Mouse (Mus musculus) stomach, embryonic 15.5 days (tissue): ENCODE results near the gene Lcmt1. TPM values are rescaled to one million over a fixed set of nuclear protein-coding genes. Genes with fewer than 3 reads are reported as not detected.

ENCODE experiments used
- ATAC-seq: fragments of 200-750 bp; cut with Nextera tagmentation; 2 replicates; pipeline ENCODE4 v1.8.0; 2017; ENCODE audit warnings: low read depth, moderate number of reproducible peaks, moderate TSS enrichment; ENCODE audit not compliant: insufficient read depth, low FRiP score
- H3K27ac ChIP-seq: fragments of 300-500 bp; sonication (generic); 2 replicates; pipeline ENCODE4 v1.5.1; 2015; ENCODE audit warnings: mild to moderate bottlenecking, inconsistent platforms
- H3K27me3 ChIP-seq: fragments of 300-500 bp; sonication (generic); replicated peaks from 2 replicates; pipeline ENCODE4 v1.6.1; 2015; ENCODE audit warnings: inconsistent platforms
- H3K36me3 ChIP-seq: fragments of 300-500 bp; sonication (generic); 2 replicates; pipeline ENCODE4 v1.6.1; 2015; ENCODE audit warnings: inconsistent platforms
- H3K4me1 ChIP-seq: fragments of 300-500 bp; sonication (generic); 2 replicates; pipeline ENCODE4 v1.6.1; 2015; ENCODE audit warnings: inconsistent platforms
- H3K4me2 ChIP-seq: fragments of 300-500 bp; sonication (generic); 2 replicates; pipeline ENCODE4 v1.6.1; 2015; ENCODE audit warnings: mild to moderate bottlenecking, inconsistent platforms
- H3K4me3 ChIP-seq: fragments of 300-500 bp; sonication (generic); replicated peaks from 2 replicates; pipeline ENCODE4 v1.5.1; 2015; ENCODE audit warnings: inconsistent platforms
- H3K9ac ChIP-seq: fragments of 300-500 bp; sonication (generic); 2 replicates; pipeline ENCODE4 v1.6.1; 2015; ENCODE audit warnings: inconsistent platforms
- H3K9me3 ChIP-seq: fragments of 300-500 bp; sonication (generic); 2 replicates; pipeline ENCODE4 v1.6.1; 2016; ENCODE audit warnings: inconsistent platforms
- WGBS: fragments of 180-500 bp; shearing (Covaris S2); methylation state at CpG from one replicate; pipeline ENCODE4 v1.1.7; 2015; 5-methylcytosine and 5-hydroxymethylcytosine counted together
- polyA plus RNA-seq: library from polyadenylated mRNA; unstranded; fragments of >200 nt; fragmentation: Nextera tagmentation; extraction: Ambion mirVana; gene quantifications from 2 replicates; pipeline ENCODE4 v1.2.1, GENCODE M21; 2015

Gene Lcmt1
- polyA plus RNA-seq, 1 experiment from 2014 or later, result 43.3 TPM

DNA sequence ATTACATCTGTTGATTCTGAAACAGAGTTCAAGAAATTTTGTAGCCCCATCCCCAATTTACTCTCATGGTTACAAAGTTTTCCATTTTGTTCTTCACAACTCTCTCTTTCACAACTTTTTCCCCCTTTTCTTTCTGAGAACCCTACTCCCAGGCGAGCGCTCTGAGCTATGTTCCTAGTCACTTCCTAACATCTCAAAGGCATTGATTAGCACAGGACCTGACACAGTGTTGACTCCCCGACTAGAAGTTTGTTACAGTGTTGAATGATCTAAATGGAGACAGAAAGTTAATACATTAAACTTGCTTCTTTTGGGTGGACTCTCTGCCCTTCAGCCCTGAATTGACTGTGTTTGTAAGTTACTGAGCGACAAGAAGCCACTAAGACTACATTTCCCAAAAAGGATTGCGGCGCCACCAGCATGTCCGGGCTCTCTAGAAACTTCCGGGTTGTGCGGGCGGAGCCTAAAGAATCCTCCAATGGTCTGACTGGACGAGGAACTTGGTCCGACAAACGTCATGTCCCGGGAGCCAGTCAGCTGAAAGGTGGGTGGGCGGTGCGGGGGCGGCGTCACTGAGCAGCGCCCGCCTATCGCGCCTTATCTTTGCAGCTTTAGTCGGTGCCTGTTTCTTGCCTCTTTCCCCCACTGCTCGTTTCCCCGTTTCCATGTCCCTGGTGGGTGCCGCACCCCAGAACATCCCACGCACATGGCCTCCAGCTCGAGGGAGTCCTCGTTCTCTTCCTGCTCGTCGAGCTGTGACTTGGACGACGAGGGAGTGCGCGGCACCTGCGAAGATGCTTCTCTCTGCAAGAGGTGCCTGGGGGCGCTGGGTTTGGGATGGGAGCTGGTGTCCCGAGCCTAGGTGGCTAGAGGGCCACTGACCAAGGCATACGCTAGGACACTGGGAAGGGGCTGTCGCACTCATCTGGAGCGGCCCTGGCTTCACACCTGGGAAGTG, 8.1 kb downstream of the Lcmt1 start:
- peak overlapping the region; percentile 76 for H3K9ac ChIP-seq
- peak overlapping the region; percentile 55; the same call in 1 of the 2 replicates for H3K27ac ChIP-seq
- ATAC-seq, result peak; percentile 100
- H3K27me3 ChIP-seq, result no peaks in the 10 kb centered on the region
- peak overlapping the region; percentile 74 for H3K4me3 ChIP-seq
- no peaks in the 10 kb centered on the region for H3K9me3 ChIP-seq
- peak overlapping the region; percentile 88 for H3K4me2 ChIP-seq
- 4% methylated on average over 41 of the region's 41 CpGs for WGBS
- no peaks in the 10 kb centered on the region for H3K36me3 ChIP-seq
- peaks cover 13% of the 10 kb centered on the region; the same call in 1 of the 2 replicates for H3K4me1 ChIP-seq

DNA sequence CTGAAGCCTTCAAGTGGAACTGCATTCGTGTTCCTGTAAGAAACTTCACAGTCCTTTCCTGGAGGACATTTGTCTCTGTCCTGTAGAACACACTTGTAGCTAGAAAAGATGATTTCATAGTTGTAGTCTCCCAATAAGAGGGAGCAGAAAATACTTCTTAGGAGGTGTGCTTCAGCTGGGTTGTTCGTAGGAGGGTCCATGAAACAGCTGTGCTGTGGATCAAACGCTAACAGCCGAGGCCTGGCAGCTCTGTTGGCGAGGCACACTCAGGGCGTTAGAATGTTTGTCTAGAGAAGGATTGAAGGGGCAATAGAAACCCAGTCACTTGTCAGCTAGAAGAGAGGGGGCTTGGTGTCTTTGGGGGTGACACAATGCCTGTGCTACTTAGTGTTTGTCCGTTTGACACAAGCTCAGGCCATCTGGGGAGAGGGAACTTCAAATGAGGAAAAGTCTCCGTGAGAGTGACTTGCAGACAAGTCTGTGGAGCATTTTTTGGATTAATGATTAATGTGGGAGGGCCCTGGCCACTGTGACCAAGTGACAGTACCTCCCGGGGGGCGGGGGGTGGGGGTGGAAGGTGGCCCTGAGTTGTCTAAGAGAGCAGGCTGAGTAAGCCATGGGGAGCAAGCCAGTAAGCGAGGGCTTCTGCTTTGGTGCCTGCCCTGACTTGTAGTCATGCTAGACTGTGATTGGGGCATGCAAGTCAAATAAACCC, 16.3 kb downstream of the Lcmt1 start:
- 57% methylated on average over 11 of the region's 11 CpGs for WGBS
- H3K36me3 ChIP-seq, result no peaks in the 10 kb centered on the region
- H3K27me3 ChIP-seq, result no peaks in the 10 kb centered on the region
- no peaks in the 10 kb centered on the region for H3K9me3 ChIP-seq
- H3K4me3 ChIP-seq, result no peak overlapping the region
- H3K27ac ChIP-seq, result peak overlapping the region; percentile 73
- H3K4me2 ChIP-seq, result no peak overlapping the region; the same call in 1 of the 2 replicates
- 0 out of 2 replicates have a peak, but pooled peaks cover 2% of the 10 kb centered on the region for H3K4me1 ChIP-seq
- H3K9ac ChIP-seq, result no peak overlapping the region
- ATAC-seq, result peak; percentile 66; the same call in 1 of the 2 replicates

DNA sequence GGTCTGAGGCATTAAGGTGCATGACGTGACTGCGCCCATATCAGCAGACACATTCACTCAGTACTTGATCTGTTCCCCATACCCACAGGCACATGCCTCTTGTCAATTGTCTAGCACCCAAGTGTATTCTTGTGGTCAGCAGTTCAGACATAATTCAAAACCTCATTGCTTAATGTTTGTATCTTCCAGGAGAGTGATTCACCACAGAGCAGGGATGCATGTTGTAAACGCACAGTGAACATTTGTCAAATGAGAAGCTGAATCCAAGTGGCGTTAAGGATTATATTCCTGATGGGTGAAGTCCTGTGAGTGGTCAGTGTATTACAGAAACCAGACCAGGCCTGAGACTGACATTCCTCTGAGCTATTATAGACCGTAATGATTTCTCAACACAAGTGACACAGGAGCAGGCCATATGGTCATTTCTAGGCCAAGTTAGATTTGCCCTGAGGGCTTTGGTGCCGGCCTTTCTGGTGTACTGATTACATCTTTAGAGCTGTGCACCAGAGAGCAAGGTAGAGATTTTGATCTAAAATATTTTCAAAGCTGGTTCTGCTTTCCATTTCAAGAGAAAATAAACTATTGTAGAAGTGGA, 20.2 kb downstream of the Lcmt1 start:
- H3K27ac ChIP-seq, result no peak overlapping the region

DNA sequence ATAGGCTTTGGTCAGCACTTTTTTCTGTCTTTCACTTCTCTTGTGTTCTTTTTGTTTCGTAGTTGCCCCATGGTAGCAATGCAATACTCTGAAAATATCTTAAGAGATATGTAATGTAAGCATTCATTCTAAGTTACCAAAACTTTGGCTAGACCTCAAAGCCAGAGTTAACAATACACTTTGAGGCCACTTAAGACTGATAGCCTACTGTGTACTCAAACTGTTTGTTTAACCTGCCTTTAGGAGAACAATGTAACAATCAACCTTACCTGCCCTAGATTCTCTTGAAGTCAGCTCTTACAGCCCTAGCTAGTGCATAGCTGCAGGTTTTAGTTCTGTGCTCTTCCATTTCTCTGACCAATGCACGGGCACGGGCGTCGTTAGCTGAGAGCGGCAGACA, 24.7 kb downstream of the Lcmt1 start:
- Histone ChIP-seq H3K4me2 (no peak overlapping the region), H3K4me3 (no peak overlapping the region), H3K4me1 (no peaks in the 10 kb centered on the region), H3K36me3 (no peaks in the 10 kb centered on the region), H3K9me3 (no peaks in the 10 kb centered on the region), H3K27ac (no peak overlapping the region), H3K27me3 (no peaks in the 10 kb centered on the region), H3K9ac (no peak overlapping the region)
- peak; percentile 80 for ATAC-seq
- WGBS, result 65% methylated on average over 6 of the region's 6 CpGs

More for the DNA sequence above, 20.2 kb downstream of the Lcmt1 start:
- H3K9ac ChIP-seq, result no peak overlapping the region
- 65% methylated on average over 6 of the region's 6 CpGs for whole genome bisulfite sequencing
- no peaks in the 10 kb centered on the region for H3K36me3 ChIP-seq
- H3K4me2 ChIP-seq, result no peak overlapping the region
- H3K4me1 ChIP-seq, result 0 out of 2 replicates have a peak, but pooled peaks cover 2% of the 10 kb centered on the region
- H3K4me3 ChIP-seq, result no peak overlapping the region
- H3K27me3 ChIP-seq, result no peaks in the 10 kb centered on the region
- no peaks in the 10 kb centered on the region for H3K9me3 ChIP-seq
- ATAC-seq, result no peak

DNA sequence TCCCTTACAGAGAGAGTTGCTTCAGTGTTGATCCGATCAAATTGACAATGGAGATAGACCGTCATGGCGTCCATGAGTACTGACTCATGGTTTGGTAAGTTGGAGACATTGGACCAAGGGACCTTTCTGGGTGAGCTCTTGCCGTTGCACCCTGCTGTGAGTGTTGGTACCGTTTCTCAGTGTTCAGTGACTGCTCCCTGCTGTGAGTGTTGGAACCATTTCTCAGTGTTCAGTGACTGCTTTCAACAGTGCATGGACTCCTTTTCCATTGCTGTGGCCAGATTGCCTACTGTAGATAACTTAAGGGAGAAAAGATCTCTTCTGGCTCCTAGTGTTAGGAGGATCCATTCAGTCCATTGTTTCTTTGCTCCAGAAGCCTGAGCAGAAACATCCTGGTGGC, 27.3 kb downstream of the Lcmt1 start:
- H3K9me3 ChIP-seq, result no peaks in the 10 kb centered on the region
- no peak overlapping the region for H3K4me2 ChIP-seq
- H3K9ac ChIP-seq, result no peak overlapping the region
- no peak overlapping the region for H3K4me3 ChIP-seq
- no peak for ATAC-seq
- no peaks in the 10 kb centered on the region for H3K27me3 ChIP-seq
- no peaks in the 10 kb centered on the region for H3K4me1 ChIP-seq
- WGBS, result 90% methylated on average over 5 of the region's 5 CpGs
- H3K27ac ChIP-seq, result no peak overlapping the region
- H3K36me3 ChIP-seq, result no peaks in the 10 kb centered on the region

DNA sequence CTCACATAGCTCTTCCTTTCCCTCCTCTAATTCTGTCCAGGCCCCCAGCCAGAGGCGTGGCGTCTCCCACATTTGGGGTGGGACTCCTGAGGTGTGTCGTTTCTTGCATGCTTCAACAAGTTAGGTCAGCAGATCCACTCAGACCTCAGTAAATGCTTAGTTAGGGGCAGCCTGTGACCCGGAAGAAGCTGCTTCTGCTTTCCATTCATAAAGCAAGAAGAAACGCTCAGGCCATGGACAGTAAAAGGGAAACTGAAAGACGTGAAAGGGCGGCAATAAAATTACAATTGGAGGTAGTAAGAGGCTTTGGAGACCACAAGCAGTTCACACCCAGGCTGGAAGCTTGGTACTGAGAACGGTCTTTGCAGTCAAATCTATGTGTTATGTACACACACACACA, 27.8 kb downstream of the Lcmt1 start:
- 68% methylated on average over 8 of the region's 8 CpGs for WGBS
- Histone ChIP-seq H3K27me3 (no peaks in the 10 kb centered on the region), H3K9me3 (no peaks in the 10 kb centered on the region), H3K4me3 (no peak overlapping the region), H3K4me1 (no peaks in the 10 kb centered on the region), H3K36me3 (0 out of 2 replicates have a peak, but pooled peaks cover 3% of the 10 kb centered on the region), H3K9ac (no peak overlapping the region), H3K4me2 (no peak overlapping the region), H3K27ac (no peak overlapping the region)
- no peak for ATAC-seq

DNA sequence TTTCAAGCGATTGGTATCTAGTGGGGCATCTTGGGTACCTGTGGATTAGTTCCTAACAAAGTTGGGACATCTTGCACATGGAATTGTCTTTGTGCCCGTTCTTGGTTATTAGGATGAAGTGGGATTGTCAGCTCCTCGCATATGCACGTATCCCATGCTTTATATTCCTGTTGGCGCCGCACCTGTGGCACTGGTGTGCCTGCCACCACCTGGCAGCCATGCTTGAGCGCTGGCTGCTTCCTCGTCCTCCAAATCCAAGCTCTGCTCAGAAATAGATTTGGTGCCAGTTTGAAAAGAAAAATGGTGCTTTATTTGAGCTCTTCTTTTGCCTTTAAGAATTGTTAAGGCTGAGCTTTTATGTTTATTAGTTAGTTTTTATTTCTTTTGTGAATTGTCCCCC, 28.3 kb downstream of the Lcmt1 start:
- H3K9ac ChIP-seq, result no peak overlapping the region
- no peak overlapping the region for H3K4me2 ChIP-seq
- no peak overlapping the region for H3K4me3 ChIP-seq
- H3K9me3 ChIP-seq, result no peaks in the 10 kb centered on the region
- no peaks in the 10 kb centered on the region for H3K27me3 ChIP-seq
- 90% methylated on average over 8 of the region's 8 CpGs for WGBS
- H3K4me1 ChIP-seq, result no peaks in the 10 kb centered on the region
- H3K36me3 ChIP-seq, result 0 out of 2 replicates have a peak, but pooled peaks cover 3% of the 10 kb centered on the region
- no peak for ATAC-seq
- no peak overlapping the region for H3K27ac ChIP-seq

DNA sequence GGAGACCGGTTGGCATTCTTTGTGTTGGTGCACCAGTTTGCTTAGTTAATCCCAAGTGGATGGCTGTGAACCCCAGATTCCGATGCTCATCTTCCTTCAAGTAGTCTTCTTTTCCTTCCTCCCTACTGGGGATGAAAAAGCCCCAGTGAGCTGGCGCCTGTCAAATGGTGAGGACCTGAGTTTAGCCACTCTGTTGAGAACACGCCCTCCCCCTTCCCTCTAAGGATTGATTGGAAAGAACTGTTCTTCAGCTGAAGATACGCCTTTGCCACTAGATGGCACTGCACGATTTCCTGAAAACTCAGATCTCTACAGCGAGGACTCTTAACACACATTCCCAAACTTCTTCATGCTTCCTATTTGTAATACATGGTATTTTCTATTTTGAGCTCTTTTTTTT, 29.2 kb downstream of the Lcmt1 start:
- H3K27ac ChIP-seq, result no peak overlapping the region
- H3K4me3 ChIP-seq, result no peak overlapping the region
- ATAC-seq, result no peak
- H3K4me1 ChIP-seq, result no peaks in the 10 kb centered on the region
- 0 out of 2 replicates have a peak, but pooled peaks cover 3% of the 10 kb centered on the region for H3K36me3 ChIP-seq
- H3K9ac ChIP-seq, result no peak overlapping the region
- no peaks in the 10 kb centered on the region for H3K9me3 ChIP-seq
- H3K4me2 ChIP-seq, result no peak overlapping the region
- no peaks in the 10 kb centered on the region for H3K27me3 ChIP-seq
- WGBS, result 24% methylated on average over 7 of the region's 7 CpGs

DNA sequence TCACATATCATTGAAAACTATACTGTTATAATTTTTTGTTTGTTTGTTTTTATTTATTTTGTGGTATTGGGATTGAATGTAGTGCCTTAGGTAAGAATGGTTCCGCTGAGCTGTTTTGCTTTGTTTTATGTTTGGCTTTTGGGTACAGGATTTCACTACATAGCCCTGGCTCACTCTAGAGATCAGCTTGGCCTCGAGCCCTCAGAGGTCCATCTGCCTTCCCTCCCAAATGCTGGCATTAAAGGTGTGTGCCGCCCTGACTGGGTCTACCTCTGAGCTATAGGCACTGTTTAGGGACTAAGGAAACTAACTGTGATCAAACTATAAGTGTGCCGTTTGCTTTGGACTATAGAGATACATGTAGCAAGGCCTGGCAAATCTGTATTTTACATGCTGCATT, 29.7 kb downstream of the Lcmt1 start:
- Histone ChIP-seq H3K9me3 (no peaks in the 10 kb centered on the region), H3K9ac (no peak overlapping the region), H3K27ac (no peak overlapping the region), H3K4me3 (no peak overlapping the region), H3K4me2 (no peak overlapping the region), H3K27me3 (no peaks in the 10 kb centered on the region), H3K36me3 (0 out of 2 replicates have a peak, but pooled peaks cover 3% of the 10 kb centered on the region), H3K4me1 (no peaks in the 10 kb centered on the region)
- ATAC-seq, result no peak
- 76% methylated on average over 4 of the region's 4 CpGs for WGBS

DNA sequence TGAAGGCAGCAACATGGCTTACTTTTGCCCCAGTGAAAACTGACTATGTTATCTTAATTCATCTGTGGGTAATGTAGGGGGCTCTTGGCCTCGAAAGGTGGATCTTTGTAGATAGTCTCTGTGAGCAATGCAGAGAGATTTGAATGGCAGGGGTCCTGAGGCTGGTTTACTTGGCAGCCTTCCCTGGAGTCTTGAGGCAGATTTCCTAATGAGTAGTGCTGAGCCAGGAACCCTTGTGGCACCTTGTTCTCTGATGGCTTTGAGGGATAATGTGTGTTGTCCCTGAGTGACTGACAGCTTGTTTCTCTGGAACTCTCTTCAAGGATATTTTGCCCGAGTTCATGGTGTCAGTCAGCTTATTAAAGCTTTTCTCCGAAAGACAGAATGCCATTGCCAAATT, 31.5 kb downstream of the Lcmt1 start:
- Histone ChIP-seq H3K4me3 (no peak overlapping the region), H3K27me3 (no peaks in the 10 kb centered on the region), H3K27ac (no peak overlapping the region), H3K9me3 (no peaks in the 10 kb centered on the region), H3K4me2 (no peak overlapping the region), H3K4me1 (no peaks in the 10 kb centered on the region), H3K36me3 (peaks cover 12% of the 10 kb centered on the region; the same call in 1 of the 2 replicates), H3K9ac (no peak overlapping the region)
- 81% methylated on average over 3 of the region's 3 CpGs for WGBS
- ATAC-seq, result no peak

DNA sequence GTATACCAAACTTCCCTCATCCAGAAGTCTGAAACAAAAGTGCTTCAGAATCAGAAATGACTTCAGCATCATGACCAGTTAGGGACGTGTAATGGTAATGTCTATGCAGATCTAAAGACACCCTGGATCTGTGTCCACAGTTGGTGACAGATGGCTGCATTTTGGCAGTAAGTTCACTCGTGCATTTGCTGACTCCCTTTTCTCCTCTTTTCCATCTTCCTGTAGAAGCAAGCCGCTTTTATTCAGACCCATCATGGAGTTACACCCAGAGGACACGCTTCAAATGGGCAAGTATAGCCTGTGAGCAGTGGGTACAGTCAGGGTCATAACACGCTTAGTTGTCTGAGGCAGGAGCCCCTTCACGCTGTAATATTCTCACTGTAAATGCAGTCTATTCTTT, 34.6 kb downstream of the Lcmt1 start:
- Histone ChIP-seq H3K4me2 (no peak overlapping the region), H3K27ac (no peak overlapping the region), H3K27me3 (no peaks in the 10 kb centered on the region), H3K9me3 (no peaks in the 10 kb centered on the region), H3K36me3 (peaks cover 12% of the 10 kb centered on the region; the same call in 1 of the 2 replicates), H3K4me3 (no peak overlapping the region), H3K4me1 (no peaks in the 10 kb centered on the region), H3K9ac (no peak overlapping the region)
- ATAC-seq, result no peak
- WGBS, result 93% methylated on average over 6 of the region's 6 CpGs
